Mouse (Mus musculus) midbrain, embryonic 16.5 days (tissue): ENCODE results near the gene 2010300C02Rik. TPM values are rescaled to one million over a fixed set of nuclear protein-coding genes. Genes with fewer than 3 reads are reported as not detected.

Source experiments
- ATAC-seq: fragments of 200-750 bp; cut with Nextera tagmentation; 2 replicates; pipeline ENCODE4 v1.8.0; 2017; ENCODE audit warnings: moderate TSS enrichment
- H3K27ac ChIP-seq: fragments of 300-500 bp; sonication (generic); 2 replicates; pipeline ENCODE4 v1.5.1; 2014; ENCODE audit warnings: mild to moderate bottlenecking, low read length, mixed read lengths
- H3K27me3 ChIP-seq: fragments of 300-500 bp; sonication (generic); 2 replicates; pipeline ENCODE4 v1.6.1; 2014; ENCODE audit warnings: low read depth, low read length, mixed read lengths; ENCODE audit not compliant: control insufficient read depth, insufficient read depth
- H3K36me3 ChIP-seq: fragments of 300-500 bp; sonication (generic); 2 replicates; pipeline ENCODE4 v1.6.1; 2014; ENCODE audit warnings: mild to moderate bottlenecking, low read length, moderate library complexity, mixed read lengths; ENCODE audit not compliant: control insufficient read depth, insufficient read depth
- H3K4me1 ChIP-seq: fragments of 300-500 bp; sonication (generic); 2 replicates; pipeline ENCODE4 v1.6.1; 2014; ENCODE audit warnings: mild to moderate bottlenecking, low read length, mixed read lengths; ENCODE audit not compliant: control insufficient read depth, insufficient read depth
- H3K4me2 ChIP-seq: fragments of 300-500 bp; sonication (generic); 2 replicates; pipeline ENCODE4 v1.6.1; 2014; ENCODE audit warnings: mild to moderate bottlenecking, low read length, mixed read lengths
- H3K4me3 ChIP-seq: fragments of 300-500 bp; sonication (generic); 2 replicates; pipeline ENCODE4 v1.5.1; 2014; ENCODE audit warnings: low read depth, mild to moderate bottlenecking, low read length, moderate library complexity, mixed read lengths
- H3K9ac ChIP-seq: fragments of 300-500 bp; sonication (generic); 2 replicates; pipeline ENCODE4 v1.6.1; 2014; ENCODE audit warnings: low read depth, low read length, mixed read lengths
- H3K9me3 ChIP-seq: fragments of 300-500 bp; sonication (generic); replicated peaks from 2 replicates; pipeline ENCODE4 v1.6.1; 2014; ENCODE audit warnings: mild to moderate bottlenecking, low read length, mixed read lengths; ENCODE audit not compliant: control insufficient read depth, poor library complexity, severe bottlenecking
- WGBS: fragments of 180-500 bp; shearing (Covaris S2); extraction: QIAGEN DNeasy Blood & Tissue Kit; methylation state at CpG from one replicate; pipeline ENCODE4 v1.1.7; 2014; 5-methylcytosine and 5-hydroxymethylcytosine counted together
- polyA plus RNA-seq: library from polyadenylated mRNA; unstranded; fragments of >200 nt; fragmentation: Nextera tagmentation; extraction: Ambion mirVana; gene quantifications from 2 replicates; pipeline ENCODE4 v1.2.1, GENCODE M21; 2015

The 2010300C02Rik gene
- polyA plus RNA-seq, 1 experiment from 2014 or later: 3.6 TPM

GRCm38 (mm10) chr1:37566754-37567153 lies 153.1 kb downstream of the 2010300C02Rik start:
- Histone ChIP-seq H3K27ac (no peak overlapping the region), H3K4me3 (no peak overlapping the region), H3K9me3 (no peaks in the 10 kb centered on the region), H3K9ac (no peak overlapping the region), H3K27me3 (no peaks in the 10 kb centered on the region), H3K4me2 (no peak overlapping the region), H3K36me3 (no peaks in the 10 kb centered on the region), H3K4me1 (peaks cover 5% of the 10 kb centered on the region)
- WGBS: 83% methylated on average over 4 of the region's 4 CpGs
- no peak for ATAC-seq

GRCm38 (mm10) chr1:37566344-37566743 lies 153.5 kb downstream of the 2010300C02Rik start:
- ATAC-seq: no peak
- Histone ChIP-seq H3K4me3 (no peak overlapping the region), H3K9ac (no peak overlapping the region), H3K4me1 (peaks cover 5% of the 10 kb centered on the region), H3K9me3 (no peaks in the 10 kb centered on the region), H3K27me3 (no peaks in the 10 kb centered on the region), H3K36me3 (no peaks in the 10 kb centered on the region), H3K4me2 (no peak overlapping the region), H3K27ac (no peak overlapping the region)
- WGBS: 84% methylated on average over 2 of the region's 2 CpGs

- H3K27me3 ChIP-seq: no peaks in the 10 kb centered on the region
- peaks cover 5% of the 10 kb centered on the region for H3K4me1 ChIP-seq
- no peak overlapping the region for H3K27ac ChIP-seq
- no peak overlapping the region for H3K9ac ChIP-seq
- no peaks in the 10 kb centered on the region for H3K9me3 ChIP-seq
- no peak for ATAC-seq
- H3K4me3 ChIP-seq: no peak overlapping the region
- H3K4me2 ChIP-seq: no peak overlapping the region
- no peaks in the 10 kb centered on the region for H3K36me3 ChIP-seq
- WGBS: 15% methylated on average over 6 of the region's 6 CpGs
Measured at GRCm38 (mm10) chr1:37565396-37565795, 154.5 kb downstream of the 2010300C02Rik start.

GRCm38 (mm10) chr1:37561955-37562354 lies 157.9 kb downstream of the 2010300C02Rik start:
- no peaks in the 10 kb centered on the region for H3K9me3 ChIP-seq
- no peaks in the 10 kb centered on the region for H3K36me3 ChIP-seq
- H3K4me2 ChIP-seq: no peak overlapping the region
- H3K9ac ChIP-seq: no peak overlapping the region
- no peaks in the 10 kb centered on the region for H3K27me3 ChIP-seq
- no peak for ATAC-seq
- no peak overlapping the region for H3K27ac ChIP-seq
- H3K4me1 ChIP-seq: peaks cover 5% of the 10 kb centered on the region
- no peak overlapping the region for H3K4me3 ChIP-seq
- 91% methylated on average over 3 of the region's 3 CpGs for WGBS

Other genes with a start within 250 kb of the 2010300C02Rik start
- 9.1 and 11.7 TPM in 2 replicates for gene Mgat4a, start 179.1 kb downstream of the 2010300C02Rik start, polyA plus RNA-seq
- 17.0 and 23.4 TPM in 2 replicates for gene Tsga10, start 146.3 kb upstream of the 2010300C02Rik start, polyA plus RNA-seq
- 8.6 and 8.8 TPM in 2 replicates for gene Lipt1, start 151.7 kb upstream of the 2010300C02Rik start, polyA plus RNA-seq
- 13.8 and 14.0 TPM in 2 replicates for gene Mitd1, start 170.3 kb upstream of the 2010300C02Rik start, polyA plus RNA-seq
- gene Mrpl30, start 170.4 kb upstream of the 2010300C02Rik start, polyA plus RNA-seq: 229 and 231 TPM in 2 replicates
- gene Lyg2, start 196.4 kb upstream of the 2010300C02Rik start, polyA plus RNA-seq: not detected in 2 replicates
- gene Lyg1, start 237.7 kb upstream of the 2010300C02Rik start, polyA plus RNA-seq: not detected in 2 replicates